Mouse (Mus musculus) cerebellum, postnatal 36 days (tissue): ENCODE measurements around the gene Prkg1.

Source experiments
- DNase-seq, 2 experiments: peaks; one replicate each; pipeline ENCODE4 v3.0.0; 2021 to 2022; ENCODE audit warnings: mixed read lengths in 2 of 2

Prkg1 gene

DNA sequence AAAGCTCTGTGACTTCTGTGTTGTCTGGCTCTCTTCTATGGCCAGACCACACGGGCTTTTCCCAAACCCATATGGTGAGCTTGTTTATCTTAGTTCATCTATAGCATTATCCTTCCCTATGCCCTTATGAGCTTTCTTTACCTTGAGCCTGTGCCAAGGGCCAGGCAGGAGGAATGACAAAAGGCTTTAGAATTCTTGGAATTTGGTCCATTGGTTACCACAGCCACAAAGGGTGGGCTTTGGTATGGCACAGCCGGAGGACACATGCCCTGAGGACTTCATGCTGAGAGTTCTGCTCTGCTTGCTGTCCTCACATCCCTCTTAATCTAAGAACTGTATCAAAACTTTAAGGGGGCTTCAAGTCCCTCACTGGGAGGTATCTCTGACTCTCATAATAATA, 628.5 kb downstream of the Prkg1 start:
- no peak for DNase-seq

DNA sequence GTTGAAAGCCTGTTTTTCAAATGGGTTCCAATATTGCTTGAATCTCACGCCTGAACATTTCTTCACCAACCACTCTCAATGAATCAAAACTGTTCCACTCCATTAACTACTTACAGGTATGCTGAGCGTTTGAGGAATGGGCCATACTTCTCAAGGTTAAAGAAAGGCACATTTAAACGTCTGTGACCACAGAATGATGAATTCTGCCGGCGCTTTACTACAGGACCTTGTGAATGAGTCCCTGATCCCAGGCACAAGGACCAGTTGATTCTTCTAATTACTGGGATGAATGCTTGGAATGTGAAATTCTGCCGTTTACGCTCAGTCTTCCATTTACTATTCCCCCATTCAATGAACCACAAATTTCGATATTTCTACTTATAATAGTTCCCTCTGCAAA, 632.2 kb downstream of the Prkg1 start:
- no peak for DNase-seq

DNA sequence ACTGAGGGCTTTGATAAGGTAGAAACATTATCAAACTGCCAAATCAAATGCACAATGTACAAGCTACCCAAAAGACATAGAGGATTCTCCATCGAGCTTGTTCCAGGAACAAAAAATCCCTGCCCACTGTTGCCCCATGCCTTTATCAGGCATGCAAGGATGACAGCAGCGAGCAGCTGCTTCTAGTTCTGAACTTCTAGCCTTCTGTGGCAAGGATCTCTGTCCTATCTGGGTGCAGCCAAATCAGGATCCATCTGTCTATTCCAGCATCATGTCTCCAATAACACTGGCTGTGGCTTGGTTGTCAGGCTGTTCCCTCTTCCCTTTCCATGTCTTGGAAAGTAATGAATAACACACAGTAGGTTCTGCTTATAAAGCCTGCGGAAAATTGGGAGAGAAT, 640.2 kb downstream of the Prkg1 start:
- no peak for DNase-seq

DNA sequence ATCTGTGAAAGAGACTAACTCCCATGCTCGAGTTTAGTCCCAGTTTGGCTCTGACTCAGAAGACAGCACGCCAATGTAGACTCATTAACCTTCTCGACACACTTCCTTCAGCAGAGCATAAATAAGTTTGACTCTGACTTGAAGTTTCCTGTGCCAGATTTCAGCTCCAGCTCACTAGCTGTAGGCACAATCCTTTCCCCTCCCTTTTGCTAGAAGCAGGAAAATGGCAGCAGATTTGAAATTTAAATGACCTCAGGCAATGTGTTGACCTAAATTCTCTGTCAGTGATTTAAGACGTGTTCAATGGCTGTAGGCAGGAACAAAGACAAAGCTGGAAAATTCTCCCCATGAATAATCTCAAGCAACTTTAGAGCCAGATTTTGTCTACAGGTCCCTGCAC, 650.1 kb downstream of the Prkg1 start:
- no peak for DNase-seq

DNA sequence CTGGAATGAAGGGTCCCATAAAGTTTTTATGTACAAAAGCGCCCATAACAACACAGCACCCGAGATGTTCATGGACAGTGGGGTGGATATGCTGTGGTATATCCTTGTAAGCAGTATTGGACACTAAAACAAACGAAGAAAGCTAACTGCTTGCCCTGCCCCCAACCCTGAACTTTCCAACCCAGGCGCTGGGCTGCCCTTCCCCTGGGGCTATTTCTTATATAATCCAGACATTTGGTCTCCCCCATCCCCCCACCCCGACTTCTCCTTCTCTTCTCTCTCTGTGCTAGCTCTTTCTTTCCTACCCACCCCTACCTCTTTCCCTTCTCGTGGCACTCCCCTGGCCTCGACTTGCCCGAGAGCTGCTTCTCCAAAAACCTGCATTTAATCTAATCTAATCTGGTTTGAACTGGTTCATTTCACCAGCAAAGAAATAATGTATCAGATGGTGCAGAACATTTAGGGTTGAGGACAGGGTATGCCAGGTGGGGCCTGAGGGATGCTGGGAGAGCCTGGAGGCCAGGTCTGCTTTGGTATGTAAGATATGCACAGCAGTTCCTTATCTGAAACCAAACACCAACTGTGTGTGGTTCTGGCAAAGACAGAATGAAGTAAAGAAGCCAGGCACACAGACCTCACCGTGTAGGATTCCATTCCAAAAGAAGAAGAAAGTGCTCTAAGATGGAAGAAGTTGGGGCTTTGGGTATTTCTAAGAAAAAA, 657.8 kb downstream of the Prkg1 start:
- DNase-seq = no peak

DNA sequence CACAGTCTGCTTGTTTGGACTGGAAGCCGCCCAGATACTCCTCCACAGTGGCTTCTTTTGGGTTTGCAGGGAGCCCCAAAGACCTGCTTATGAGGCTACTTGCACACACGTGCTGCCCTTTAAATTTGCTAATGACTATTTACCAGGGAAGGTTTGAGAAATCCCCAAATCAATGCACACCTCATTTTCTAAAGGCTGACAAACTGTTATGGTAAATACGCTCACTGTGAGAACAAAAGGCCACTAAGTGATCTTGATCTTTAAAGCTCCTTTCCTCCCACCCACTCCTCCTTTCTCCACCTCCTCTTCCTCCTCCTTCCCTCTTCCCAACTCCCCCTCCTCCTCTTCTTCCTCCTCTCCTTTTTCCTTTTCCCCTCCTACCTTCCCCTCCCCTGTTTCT, 658.8 kb downstream of the Prkg1 start:
- no peak for DNase-seq

DNA sequence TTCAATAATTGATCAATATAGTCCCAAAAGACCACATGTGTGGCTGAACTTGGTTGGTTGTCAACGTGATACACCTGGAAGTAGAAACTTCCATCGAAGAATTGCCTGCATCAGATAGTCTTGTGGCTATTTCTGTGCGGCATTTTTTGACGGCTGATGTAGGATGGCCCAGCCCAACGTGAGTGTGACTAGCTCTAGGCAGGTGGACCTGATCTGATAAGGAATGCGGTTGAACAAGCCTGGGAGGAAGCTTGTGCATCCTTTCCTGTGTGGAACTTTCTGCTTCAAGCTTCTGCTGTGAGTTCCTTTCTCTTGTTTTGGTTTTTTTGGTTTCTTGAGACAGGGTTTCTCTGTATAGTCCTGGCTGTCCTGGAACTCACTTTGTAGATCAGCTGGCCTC, 660.1 kb downstream of the Prkg1 start:
- DNase-seq = no peak

DNA sequence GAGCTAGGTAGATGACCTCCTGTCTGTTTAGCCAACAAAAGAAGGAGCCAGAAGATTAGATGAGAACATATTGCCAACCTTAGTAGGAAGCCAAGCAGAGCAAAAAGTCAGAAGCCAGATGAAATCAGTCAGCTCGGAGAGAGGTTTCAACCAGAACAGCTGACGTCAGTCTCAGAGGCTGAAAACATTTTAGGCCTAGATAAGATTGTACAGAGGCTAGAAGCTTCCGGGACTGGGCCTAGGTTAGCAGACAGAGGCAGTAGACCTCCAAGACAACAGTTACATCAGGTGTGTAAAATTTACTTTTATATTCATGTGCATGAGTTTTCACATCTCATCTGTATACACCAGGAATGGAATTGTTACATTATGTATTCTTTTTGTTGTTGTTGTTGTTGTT, 665.5 kb downstream of the Prkg1 start:
- no peak for DNase-seq

DNA sequence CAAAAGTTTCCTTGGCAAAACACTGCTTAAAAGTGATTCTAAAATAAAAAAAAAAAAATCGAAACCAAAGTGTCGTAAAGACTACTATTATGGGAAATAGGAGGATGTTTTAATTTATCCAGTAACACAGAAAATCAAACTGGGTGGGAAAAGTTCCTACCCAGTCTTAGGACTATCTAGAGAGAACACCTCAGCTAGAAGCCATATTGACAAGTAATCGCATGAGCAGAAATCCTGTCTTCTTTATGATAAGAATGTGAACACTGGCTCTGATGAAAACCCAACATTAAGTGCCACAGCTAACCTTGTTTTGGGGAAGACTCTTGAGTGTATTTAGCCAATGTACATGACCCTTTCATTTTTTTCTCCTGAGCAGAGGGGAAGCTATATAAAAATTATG, 667.0 kb downstream of the Prkg1 start:
- DNase-seq = no peak

DNA sequence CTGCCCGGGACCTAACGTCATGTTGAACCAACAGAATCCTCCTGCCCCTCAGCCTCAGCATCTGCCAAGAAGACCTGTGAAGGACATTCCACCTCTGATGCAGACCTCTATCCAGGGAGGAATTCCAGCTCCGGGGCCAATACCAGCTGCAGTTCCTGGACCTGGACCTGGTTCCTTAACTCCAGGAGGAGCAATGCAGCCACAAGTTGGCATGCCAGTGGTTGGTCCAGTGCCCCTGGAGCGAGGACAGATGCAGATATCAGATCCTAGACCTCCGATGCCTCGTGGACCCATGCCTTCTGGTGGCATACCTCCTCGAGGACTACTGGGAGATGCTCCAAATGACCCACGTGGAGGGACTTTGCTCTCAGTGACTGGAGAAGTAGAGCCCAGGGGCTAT, 681.1 kb downstream of the Prkg1 start:
- peak; percentile 8 to 14 for DNase-seq

DNA sequence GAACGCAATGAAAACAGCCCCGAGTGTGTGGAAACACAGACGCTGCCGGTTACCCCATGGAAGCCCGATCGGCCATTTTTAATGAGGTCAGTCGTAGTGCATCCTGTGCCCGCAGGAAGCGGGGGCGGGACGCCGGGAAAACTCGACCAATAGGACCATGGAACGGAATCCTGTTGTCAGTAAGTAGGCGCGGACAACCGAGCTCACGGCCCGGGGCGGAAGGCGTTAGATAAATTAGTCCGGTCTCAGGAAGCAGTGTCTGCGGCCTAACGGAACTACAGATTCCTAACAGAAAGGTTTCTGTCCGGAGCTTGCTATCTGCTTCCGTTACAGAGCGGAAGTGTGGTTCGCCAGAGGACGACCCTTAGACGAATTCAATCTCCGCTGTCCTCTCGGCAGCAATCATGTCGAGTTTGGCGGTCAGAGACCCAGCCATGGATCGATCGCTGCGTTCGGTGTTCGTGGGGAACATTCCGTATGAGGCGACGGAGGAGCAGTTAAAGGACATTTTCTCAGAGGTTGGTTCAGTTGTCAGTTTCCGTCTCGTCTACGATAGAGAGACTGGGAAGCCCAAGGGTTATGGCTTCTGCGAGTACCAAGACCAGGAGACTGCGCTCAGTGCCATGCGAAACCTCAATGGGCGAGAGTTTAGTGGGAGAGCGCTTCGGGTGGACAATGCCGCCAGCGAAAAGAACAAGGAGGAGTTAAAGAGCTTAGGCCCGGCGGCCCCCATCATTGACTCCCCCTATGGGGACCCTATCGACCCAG, 682.0 kb downstream of the Prkg1 start, which contains the start of gene Cstf2t:
Gene Cstf2t (plus strand): TSS at position 176 of the 768 bp plus-strand sequence.
- peak; percentile 100 for DNase-seq

DNA sequence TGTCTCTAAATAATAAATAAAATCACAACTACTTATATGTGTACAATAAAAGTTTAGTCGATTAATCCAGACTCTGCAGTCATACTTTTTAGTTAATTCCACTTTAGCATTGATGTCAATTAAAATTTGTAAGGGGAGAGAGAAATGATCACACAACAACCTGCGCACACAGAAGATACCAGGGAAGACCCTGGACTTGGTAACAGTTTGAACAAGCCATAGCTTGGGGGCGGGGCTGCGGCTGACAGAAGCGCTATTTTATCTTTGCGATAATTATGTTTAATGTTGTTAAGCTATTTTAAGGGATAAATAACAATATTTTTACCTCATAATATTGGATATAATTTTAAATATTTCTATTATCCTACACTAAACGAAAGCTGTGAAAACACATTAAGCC, 682.6 kb downstream of the Prkg1 start:
- no peak for DNase-seq

DNA sequence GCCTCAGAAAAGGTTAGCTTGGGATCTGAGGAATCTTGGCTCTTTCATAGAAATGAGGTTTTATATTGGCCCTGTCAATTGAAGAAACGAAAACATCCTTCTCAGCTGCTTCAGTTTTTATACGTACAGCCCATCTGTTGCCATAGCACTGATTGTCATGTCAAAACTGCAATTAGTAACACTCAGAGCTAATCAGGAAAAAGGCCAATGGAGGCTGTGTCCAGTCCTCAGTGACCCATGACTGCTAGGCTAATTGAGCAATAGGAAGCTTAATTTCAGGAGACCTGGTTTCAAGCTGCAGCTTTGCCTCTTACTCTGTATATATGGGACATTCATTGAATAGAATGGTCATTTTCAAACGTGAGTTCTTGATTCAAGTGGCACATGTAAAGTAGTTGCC, 686.6 kb downstream of the Prkg1 start:
- DNase-seq = no peak

DNA sequence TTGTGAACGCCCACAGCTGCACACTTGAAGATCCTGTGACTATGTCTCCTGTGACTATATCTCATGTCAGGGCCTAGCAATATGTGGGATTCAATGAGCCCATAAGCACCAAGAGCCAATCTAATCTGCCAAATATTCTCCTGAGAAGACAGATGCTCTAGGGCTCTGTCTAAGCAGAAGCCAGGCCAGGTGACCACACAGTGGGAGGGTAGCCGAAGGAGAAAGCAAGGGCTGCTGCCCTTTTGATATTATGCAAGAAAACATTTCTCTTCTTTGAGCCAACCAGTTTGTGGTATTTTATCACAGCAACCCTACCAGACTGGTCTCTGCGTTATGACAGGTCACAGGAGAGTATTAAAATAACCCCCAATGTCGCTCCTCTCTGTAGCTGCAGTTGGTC, 688.7 kb downstream of the Prkg1 start:
- DNase-seq = no peak

DNA sequence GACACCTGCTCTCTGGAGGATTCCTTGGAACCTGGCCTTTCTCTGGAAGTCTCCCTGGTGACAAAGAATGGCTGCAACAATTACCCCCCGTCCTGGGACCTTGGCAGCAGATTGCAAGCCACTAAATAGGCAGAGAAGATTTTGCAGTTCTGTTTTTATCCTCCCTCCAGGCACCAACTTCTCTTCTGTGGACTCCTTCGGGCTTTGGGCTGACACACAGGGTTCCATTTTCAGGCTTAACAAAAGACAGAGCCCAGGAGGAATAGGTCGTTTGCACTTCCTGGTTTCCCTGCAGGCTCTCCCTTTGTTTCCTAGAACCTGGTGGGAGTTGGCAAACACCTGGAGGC, 690.1 kb downstream of the Prkg1 start:
- DNase-seq = no peak

DNA sequence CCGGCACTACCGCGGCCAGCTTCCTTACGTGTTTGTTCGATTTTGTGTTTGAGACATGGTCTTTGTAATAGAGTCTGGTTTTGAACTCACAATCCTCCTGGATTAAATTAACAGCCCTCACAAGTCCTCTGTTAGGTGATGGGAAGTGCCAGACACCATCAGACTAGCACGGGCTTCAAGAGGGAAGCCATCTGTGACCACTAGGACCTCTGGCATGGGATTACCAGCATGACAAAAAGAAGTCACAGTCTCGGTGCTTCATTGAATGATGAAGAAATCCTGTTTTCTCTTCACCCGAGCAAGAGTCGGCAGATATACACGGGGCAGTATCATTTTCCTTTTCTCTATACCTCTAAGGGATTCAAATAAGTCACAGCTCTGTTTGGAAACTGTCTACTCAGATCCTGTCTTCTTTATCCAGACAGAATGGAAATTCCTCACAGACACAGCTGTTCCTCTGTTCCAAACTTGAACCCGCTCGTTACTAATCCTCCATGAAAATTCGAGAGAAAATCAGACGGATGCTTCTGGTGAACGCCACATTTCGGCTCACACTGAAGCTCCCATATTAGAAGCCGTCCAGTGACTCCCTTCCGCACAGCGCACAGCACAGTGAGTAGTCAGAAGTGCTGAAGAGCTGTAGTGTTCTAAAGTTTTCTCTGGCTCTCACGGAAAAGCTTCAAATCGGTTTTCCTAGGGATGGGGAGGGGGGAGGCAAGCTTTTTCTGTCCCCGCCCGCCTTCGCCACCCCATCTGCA, 690.7 kb downstream of the Prkg1 start:
- DNase-seq = no peak

DNA sequence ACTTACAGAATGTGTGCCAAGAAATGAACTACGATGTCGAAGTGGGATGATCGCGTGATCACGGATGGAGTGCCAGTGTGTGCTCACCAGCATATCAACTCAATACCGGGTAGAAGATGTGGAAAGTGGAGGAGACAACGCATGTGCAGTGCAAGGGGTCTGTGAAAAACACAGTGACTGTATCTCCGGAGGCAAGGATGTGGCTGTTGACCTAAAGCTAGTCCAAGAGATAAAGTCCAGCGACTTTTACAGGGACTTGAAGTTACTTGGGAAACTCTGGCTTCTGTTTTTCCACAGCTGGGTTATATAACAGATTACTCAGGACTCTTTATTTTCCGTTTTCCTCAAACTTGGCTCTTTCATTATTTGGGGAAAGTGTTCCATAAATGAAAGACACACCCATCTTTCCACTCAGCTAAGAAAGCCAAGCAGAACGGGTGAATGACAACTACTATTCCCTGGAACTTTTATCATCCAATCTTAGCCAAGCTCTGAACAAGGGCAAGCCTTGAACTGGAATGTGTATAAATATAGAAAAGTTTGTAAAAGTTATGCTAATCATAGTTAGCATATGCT, 699.5 kb downstream of the Prkg1 start:
- no peak for DNase-seq

DNA sequence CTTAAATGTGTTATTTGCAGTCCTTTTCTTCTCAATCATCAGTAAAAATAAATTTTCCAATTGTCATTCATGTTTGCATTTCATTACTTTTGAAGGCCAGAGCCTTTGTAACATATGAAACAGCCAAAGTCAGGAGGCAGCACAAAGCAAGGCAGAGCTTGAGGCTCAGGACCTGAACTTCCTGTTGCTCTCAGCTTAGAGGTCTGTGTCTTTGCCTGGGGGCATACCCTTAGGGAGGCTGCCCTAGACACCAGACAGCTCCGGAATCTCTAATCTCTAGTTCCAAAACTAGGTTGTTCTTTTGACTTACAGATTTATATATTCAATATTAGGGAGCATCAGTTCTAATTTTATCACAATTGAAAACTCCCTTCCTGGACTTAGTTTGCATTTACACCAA, 700.1 kb downstream of the Prkg1 start:
- no peak for DNase-seq

DNA sequence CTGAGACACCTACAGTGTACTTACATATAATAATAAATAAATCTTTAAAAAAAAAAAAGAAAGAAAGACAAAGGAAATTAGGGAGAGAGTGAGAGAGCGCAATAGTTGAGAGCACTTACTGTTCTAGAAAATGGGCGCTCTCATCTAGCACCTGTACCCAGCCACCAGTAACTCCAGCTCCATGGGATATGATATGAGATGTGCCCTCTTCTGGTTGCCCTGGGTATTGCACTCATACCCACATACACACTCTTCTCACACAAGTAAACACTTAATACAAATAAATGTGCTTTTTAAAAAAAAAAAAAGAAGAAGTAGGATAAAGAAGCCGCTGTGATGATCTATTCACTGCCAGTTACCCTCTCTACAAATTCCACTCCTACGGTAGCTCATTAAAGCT, 718.2 kb downstream of the Prkg1 start:
- no peak for DNase-seq

DNA sequence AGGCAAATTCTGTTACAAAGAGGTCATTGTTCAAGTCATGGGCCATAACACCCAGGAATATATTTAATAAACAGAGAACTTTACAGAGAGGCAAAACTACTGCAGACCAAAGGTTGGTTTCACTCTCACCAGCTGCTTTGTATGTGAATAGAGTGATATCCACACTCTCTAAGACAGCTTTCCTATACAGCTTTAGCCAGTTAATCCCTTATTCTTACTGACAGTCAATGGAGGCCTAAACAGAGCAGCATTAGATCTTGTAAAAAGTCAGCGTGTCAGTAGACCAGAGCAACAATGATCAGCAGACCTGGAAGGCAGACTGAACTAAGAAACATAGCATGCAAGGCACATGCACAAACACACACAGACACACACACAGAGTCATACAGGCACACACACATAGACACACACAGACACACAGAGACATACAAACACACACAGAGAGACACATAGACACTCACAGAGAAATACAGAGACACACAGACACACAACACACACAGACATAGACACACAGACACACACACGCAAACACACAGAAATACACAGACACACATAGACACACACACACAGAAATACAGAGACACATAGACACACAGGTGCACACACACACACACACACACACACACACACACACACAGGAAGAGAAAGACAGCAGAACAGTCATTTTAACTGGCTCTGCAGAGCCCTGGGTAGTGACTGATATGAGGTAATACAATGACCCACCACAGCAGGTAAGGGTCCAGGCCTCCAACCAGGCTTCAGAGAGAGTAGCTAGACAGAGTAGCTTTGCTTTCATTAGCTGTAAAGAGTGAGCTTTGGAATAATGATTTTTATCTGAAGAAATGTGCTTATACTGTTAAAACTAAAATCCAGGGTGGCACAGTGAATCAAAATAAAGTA, 723.6 kb downstream of the Prkg1 start:
- DNase-seq = no peak

DNA sequence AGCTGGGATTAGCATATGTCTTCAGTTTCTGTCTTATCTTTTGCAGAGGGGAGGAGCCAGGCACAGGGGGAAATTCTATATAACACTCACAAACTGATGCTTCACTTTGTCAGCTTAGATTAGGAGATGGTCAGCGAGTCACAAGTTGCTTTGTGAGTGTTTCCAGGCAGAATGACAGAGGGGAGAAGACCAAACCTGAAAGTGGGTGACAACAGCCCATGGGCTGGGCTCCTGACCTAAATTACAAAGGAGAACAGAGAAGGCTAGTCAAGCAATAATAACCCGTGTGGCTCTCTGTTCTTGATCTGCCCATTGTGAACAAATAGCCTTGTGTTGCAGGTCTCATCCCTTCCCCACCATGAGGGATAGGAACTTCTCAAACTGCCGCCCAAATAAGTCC, 725.9 kb downstream of the Prkg1 start:
- DNase-seq = no peak

DNA sequence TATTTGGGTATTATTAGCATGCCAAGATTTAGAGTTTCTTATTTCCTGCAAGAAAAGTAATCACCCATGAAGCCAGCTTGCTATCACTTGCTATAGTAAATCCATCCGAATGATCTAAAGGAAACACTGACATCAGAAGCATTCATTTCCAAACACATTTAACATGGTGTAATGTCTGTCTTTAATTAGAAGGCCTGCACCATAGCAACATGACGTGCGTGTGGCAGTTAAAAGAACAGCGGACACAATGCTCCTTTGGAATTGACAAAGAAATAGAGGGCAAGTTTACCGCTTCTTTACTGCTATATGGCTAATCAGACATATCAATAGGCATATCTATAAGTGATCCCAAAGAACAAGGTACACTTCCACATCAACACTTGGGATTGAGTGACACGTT, 733.2 kb downstream of the Prkg1 start:
- no peak for DNase-seq

DNA sequence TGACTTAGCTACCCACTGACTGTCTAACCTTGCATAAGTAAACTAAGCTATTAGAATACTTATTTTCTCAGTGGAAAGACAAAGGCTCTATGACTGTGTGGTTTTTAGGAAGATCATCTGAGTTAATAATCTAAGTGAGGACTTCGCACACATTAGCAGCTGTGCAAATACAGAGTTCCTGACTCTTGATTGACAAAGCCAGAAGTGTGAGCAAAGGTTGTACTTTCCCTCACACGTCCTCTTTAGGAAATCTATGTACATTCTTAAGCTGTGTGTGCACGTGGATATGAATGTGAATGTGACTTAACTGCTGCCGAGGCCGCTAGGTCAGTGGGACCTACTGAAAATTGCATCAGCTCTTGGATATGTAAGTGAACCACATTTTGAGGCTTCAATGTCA, 738.0 kb downstream of the Prkg1 start:
- no peak for DNase-seq
